Mouse (Mus musculus) erythroblast, embryonic 14.5 days (primary cell): Measurements from ENCODE around the gene Gm10840.

ENCODE experiments used
- GATA1 ChIP-seq: IDR thresholded peaks from 2 replicates; pipeline ENCODE4 v1.6.1; 2012; ENCODE audit warnings: low read length, inconsistent platforms, mixed read lengths
- TAL1 ChIP-seq: IDR thresholded peaks from 3 replicates; pipeline ENCODE4 v1.6.1; 2012; ENCODE audit warnings: low read length, inconsistent platforms, mixed read lengths

DNA sequence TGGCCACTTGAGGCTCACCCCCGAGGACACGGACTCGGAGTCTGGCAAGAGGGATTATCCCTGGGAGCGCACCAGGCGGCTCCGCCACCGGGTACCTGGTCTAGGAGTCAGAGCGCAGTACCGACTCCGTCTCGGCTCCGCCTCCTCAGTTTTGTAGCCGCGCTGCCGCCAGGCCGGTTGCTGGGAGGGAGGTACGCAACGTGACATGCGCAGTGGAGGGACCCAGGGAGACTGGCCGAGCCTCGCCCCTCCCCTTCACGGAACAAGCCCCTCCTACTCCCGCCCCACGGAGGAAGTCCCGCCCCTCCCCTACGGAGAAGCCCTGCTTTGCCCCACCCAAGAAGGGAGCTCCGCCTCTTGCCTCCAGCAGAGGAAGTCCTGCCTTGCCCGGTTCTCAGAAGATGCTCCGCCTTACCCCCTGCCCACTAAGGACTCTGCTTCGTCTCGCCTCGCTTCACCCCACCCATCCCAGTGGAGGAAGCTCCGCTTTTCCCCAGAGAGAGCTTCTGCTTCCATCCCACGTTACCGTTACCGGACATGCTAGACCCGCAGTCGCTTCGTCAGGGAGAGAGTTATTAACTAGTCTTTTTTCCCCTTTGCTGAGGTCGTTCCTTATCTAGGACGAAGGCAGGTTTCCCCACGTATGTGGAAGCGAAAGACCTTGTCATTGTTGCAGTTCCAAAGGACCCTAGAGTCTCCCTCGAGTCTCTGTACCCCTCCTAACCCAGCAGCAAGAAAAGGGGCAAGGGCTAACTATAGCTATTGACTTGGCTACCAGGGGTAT lies 32.9 kb downstream of the Gm10840 start:
- TF ChIP-seq GATA1 (no peak), TAL1 (no peak)
